Mouse (Mus musculus) embryonic fibroblast, embryonic 13.5 days (primary cell): ENCODE results near the gene Gcn1l1.

ENCODE experiments used
- CTCF ChIP-seq: IDR thresholded peaks from 2 replicates; pipeline ENCODE4 v1.5.1; 2011; ENCODE audit warnings: mild to moderate bottlenecking, control low read depth, low read length, moderate library complexity, borderline replicate concordance; ENCODE audit not compliant: insufficient read depth
- POLR2A ChIP-seq: IDR thresholded peaks from 2 replicates; pipeline ENCODE4 v1.6.1; 2011; ENCODE audit warnings: low read depth, mild to moderate bottlenecking, control low read depth, low read length, moderate library complexity

- no peak for TF ChIP-seq CTCF
- no peak for TF ChIP-seq POLR2A
Observed at GRCm38 (mm10) chr5:115520325-115520869, 44.7 kb upstream of the Gcn1l1 start.
